Mouse (Mus musculus): Measurements from ENCODE around the gene Dbx1.

Gene Dbx1

DNA sequence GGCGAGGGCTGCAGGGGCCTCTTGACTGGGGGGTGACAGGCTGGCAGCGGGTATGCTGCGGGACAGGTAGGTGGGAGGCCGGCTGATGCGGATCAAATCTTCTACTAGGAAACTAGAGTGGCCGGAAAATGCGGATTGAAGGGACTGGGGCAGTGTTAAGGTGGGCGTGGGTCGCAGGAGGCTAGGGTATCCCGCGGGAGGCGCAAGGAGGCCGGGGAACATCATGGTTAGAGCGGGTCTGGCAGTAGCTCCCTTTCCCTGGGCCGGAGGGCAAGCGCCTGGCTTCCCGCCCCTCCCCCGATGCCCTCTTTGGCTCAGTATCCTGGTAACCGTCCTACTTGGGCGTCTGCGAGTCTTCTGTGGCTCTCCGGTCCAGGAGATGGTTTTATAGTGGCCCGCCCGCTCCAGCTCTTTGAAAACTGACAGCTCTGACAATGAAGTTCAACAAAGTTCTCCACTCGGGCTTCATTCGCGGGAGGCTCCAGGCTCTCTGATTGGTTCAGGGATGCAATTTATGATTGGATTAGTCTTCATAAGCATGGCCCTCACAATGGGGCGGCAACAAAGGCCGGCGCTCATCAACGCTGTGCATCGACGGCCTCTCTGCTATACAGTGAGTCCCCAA lies at the start of gene Dbx1:
Gene Dbx1, minus strand, starts transcription at position 359 of the 625 bp plus-strand sequence.
- DNase-seq (ENCODE audit: low spot score in 2 of 2): no peak

DNA sequence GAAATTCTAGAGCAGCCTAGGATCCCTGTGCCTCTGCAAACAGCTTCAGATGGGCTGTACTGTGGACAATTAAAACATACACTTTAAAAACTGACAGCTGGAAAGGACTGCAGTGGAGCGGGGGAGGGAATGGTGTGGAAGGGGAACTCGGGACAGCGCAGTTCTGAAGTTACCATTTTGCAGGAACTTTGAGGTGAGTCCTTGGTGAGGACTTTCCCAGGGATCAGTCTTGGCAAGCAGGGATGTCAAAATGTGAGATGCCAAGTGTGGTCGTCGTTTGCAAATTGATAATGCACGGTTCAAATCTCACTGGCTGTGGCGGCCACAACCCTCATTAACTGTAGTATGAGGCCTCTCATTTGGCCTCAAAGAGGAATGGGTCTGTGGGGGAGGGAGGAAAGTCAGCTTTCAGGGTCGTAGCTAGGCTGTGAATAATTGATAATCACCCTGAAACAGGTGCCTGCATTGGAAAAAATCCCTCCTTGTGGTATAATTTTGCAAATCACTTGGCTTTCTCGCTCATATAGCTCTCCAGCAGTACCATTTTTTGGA lies 42.3 kb upstream of the Dbx1 start:
- no peak for DNase-seq (ENCODE audit: low spot score in 2 of 2)

DNA sequence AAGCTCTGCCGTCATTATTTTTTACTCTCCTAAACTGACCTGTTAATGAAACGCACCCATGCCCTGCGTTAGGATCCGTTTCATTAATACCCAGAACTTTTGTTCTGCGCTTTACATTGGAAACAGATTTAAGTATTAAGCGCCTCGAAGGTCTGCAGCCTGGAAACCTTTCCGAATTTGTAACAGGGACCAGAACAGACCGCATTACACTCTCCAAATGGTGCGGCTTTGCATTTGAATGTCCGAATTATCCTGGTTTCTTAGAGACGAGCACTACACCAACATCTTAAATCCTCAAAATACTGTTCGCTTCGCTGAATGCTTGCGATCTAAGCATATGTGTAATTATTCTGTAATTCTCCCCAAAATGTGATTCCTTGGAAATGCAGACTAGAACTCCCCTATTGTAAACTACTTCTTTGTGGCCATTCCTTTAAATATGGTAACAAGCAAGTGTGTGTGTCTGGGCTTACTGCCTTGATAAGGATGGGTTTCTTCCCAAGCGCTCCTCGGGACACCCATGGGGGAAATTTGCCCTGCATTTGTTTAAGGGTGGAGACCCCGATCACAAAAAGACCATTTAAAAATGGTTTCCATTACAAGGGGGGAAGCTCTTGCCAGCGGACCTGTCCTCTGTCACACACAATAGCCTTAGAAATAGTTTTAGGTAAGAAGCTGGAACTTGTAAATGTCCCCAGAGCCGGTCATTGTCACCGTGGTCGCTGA lies 41.6 kb upstream of the Dbx1 start:
- no peak for DNase-seq (ENCODE audit: low spot score in 2 of 2)

DNA sequence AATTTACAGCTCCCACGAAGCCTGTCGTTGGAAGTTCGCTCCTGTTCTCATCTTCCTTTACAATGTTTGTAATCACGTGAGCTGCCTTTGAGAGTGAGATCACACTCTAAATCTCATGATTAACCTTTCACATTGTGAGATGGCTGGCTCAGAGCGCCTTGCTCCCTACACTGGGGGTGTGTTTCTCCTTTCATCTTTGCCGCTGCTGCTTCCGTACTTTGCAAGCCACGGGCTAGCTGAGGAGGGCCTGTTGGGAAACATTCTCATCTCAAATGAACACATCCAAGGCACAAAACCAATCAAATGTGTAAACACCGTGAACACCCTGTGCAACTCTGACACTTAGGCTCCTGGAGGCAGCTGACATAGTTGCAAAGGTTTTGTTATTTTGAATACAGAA lies 40.5 kb upstream of the Dbx1 start:
- DNase-seq (ENCODE audit: low spot score in 2 of 2): no peak

DNA sequence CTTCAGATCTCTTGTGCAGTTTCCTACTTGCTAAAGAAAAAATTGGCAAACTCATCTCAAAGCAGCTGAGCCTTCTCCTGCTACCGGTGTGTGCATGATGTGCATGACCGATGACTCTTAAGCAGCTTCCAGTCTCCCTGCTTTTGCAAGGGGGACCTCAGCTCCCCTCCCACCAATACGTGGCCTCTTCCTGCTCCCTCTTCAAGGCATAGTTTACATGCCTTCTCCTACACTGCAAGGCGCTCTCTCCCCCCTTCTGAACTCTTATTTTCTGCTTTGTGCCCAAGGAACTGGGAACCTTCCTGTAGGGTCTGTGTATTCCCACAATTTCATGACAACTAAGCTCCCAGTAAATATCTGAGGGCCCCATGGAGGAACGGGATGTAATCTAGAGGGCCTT lies 40.0 kb upstream of the Dbx1 start:
- DNase-seq (ENCODE audit: low spot score in 2 of 2): no peak

DNA sequence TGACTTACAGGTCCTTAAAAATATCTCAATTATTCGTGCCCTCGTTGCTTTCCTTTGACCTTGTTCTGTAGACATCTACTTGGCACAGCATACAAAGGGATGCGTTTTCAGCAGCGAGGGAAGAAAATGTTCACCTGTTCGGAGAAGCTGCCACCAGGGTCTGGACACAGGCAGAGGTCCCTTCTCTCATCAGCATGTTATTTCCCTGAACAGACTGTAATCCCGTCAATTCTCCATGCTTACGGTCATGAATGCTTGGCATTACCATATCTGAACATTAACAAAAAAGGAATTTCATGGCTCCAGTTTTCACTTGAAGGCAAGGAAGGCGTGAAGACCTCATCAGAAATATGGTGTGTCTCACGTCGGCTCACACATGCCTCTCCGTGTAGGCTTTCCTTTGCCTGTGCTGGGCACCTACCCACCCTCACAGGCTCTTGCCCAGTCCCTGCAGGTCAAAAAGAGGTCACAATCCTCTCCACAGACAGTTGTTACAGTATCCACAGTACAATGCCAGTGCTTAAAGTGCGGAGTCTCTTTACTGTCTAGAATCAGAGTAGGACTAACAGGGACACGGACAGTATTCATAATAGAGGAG lies 31.7 kb upstream of the Dbx1 start:
- DNase-seq (ENCODE audit: low spot score in 2 of 2): no peak

DNA sequence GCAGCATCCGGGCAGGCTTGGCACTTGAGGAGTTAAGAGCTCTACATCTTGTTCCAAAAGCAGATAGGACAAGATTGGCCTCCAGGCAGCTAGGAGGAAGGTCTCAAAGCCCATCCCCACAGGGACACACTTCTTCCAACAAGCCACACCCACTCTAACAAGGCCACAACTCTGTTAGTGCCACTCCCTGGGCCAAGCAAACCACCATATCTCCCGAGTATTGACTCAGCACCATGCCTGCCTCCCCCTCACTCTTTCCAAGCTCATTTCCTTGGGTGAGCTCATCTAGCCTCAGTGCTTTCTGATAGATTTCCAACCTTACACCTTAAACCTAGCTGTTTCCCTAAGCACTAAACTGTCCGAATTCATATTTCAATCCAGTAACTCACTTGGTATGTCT lies 26.9 kb upstream of the Dbx1 start:
- no peak for DNase-seq (ENCODE audit: low spot score in 2 of 2)

DNA sequence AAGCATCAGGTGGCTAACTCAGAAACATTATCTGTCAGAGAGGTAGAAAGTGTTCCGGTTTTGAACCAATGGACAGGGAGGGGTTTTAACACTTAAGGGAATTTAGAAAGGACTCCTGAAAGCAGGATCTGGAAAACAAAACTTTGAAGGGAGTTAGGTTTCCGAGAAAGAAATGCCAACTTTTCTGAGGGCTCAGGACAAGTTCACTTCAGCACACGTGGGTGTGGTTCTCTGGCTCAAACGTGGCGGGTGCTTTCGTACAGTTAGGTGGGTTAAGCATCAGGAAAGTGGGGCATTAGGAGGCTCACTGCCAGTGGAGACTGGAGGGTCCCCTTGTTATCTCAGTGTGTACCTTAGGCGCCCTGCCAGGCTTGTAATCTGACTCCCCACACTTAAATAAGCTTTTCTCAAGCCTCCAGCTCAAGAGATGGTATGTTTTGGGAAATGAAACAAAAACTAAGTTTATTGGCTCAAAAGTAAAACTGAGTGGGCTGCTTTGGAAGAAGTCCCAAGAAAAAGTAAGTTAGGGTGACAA lies 25.9 kb upstream of the Dbx1 start:
- no peak for DNase-seq (ENCODE audit: low spot score in 2 of 2)

DNA sequence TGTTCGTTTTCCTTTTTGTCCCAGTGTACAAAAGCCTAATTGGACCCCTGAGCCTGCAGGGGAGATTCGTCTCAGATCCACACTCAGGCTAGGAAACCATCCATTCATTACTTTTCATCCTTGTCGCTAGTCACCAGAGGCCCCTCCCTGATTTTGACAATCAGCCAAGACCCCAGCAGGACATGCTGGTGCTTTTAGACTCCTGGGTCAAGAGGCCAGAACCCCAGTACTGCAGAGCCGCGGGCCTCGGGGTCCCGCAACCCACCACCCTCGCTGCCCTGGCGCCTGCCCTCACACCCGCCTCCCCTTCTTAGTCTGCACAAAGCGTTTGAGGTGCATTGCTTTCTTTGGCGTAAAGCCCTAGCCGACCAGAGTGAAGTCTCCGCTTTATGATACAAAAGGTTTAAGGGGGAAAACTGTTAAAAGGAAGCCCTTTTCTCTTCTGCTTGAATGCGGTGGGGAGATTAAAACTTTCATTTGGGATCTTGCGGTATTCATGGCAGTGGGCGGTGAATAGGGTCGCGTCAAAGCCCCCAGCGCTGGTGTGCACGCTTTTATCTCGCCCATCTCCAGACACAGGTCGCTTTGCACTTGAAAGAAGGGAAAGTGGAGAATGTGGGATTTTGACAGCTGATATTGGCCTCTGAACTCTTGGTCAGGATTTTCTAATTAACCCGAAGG lies 25.3 kb upstream of the Dbx1 start:
- no peak for DNase-seq (ENCODE audit: low spot score in 2 of 2)

DNA sequence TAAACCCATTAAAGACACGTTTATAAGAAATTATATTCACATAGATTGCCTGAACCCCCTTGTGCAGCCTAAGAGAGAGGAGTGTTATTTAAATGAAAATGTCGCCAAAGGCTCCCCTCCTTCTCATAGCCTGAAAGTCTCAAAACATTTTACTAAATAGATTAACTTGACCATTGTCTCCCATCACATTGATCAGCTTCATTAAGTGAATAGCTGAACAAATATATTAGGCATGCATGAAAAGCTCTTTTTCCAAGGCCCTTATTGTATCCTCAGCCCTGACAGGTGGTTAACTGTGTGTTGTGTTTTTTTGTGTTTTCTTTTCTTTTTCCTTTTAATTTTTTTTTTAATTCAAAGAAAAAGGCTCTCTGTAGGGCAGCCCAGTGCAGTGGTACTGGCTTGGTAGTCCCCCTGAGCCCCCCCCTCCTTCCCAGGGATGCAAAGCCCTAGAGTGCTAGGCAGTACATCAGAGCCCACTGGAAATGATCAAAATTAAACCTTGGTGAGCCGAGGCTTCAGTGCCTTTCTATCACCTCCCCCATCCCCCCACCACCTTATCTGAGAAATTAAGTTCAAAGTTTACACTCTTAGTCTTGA lies 4.2 kb upstream of the Dbx1 start:
- no peak for DNase-seq (ENCODE audit: low spot score in 2 of 2)

DNA sequence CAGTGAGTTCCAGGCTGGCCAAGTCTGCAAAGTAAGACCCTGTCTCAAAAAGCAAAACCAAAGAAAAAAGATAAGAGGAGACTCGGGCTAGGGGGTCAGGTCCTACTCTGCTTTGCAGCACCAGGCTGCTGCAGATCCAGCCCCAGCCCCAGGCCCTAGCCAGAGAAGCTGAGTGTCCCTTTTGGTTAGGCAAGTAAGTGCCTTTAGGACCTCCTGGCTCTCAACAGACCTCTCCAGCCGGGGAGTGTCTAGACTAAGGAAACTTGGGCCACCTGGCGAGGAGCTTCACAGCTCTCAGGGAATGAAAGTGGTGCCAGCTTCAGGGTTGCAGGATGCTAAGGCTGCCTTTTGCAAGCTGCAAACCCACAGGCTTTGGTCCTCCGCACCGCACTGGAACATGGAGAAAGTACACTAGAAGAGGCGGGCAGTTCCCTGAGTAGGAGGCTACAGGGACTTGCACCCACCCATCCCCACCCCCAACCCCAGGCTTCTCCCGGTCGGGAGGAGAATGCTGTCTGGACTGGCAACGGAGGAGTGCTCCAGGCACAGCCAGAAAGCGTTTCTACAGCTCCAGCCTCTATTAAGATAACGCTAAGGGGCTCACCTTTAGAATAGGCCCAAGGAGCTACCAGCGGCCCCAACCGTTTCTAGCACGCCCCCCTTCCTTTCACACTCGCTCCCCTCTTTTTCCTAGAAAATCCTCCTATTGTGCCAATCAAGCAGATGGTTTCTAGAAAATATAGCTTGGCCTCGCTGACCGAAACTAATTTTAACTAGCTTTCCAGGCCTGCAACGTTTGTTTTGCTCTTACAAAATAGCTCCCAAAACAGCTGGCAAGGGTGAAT lies 3.4 kb upstream of the Dbx1 start:
- no peak for DNase-seq (ENCODE audit: low spot score in 2 of 2)

DNA sequence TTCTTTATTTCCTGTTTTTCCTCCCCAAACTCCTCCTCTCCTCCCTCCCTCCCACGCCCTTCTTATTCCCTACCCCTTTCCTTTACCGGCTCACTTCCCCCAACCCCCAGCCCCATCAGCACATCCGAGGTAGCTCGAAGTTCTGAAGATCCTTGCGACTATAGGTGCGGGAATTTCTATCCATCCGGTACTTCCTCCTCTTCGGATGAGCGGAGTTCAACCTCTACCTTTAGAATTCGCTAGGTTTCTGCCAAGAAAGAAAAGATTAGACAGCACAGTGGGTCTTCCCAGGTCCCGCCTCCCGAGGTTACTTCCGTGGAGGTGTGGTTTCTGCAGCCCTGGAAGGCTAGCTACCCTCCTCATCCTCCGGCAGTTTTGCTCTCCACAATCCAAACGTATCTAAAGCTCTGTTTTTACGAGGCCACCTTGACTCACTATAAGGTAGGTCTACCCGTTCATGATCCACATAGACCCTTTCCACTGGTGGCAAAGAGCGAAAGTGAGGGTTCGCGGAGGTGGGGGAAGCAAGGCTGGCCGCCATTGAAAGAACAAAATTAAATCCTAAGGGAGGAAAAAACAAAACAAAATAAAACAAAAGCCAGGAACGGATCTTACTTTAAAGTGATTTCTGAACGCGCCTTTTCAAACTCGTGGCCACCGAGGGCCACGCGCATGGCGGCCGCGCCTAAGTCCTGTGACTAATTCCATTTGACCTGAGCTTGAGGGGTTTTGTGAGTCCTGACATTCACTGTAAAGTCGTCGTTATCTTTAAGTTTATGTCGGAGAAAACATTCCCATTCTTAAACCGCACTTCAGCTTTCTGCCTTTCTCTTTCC lies 2.5 kb upstream of the Dbx1 start:
- no peak for DNase-seq (ENCODE audit: low spot score in 2 of 2)

DNA sequence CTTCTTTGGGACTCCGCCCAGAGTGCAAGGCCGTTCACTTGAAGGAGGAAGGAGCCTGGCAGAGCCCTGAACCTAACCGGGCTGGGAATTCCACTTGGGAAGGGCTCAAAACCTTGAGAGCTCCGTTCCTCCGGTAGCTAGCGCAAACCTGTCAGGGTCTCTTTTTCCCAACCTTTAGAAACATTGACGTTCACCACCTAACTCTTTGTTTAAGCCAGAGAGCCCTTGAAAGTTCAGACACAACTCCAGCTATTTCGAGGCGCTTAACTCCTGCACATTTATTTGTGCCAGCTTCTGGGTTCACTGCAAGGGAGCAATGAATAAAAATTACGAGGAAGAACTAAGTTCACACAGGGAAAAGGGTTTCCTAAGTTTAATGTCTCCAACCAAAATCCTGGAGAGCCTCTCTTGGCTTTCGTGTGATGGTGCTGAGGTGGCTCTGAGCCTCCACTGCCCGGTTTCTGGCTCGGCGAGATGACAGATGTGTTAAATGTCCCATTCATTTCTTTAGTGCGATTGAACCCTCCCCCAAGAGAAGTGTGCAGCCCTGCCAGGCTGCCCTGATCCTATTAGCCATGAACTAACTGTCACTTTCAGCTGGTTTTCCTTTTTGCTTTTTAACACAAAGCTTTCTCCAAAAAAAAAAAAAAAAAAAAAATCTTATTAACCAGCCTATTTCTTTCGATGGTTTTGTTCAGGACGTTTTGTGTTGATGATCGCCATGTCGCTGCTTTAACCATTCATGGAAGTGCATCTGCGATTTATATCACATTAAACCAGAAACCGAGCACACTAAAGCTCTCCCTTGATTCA lies 1.4 kb upstream of the Dbx1 start:
- DNase-seq (ENCODE audit: low spot score in 2 of 2): no peak

DNA sequence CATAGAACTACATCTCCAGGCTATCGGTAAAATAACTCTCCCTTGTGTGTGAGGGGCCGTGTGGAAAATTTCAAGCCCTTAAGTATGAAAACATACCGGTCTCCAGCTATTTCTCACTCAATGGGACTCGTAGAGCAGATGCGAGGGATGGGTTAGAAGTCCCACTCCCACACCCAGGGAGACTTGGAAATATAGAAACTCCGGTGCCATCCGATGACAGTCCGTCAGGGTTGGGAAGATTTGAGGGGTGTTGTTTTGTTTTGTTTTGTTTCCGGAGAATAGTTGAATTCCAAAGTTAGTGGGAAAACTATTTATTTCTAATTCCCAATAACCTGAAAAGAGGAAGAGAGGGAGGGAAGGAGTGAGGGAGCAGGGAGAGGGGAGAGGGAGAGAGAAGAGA lies 632 bp upstream of the Dbx1 start:
- no peak for DNase-seq (ENCODE audit: low spot score in 2 of 2)

DNA sequence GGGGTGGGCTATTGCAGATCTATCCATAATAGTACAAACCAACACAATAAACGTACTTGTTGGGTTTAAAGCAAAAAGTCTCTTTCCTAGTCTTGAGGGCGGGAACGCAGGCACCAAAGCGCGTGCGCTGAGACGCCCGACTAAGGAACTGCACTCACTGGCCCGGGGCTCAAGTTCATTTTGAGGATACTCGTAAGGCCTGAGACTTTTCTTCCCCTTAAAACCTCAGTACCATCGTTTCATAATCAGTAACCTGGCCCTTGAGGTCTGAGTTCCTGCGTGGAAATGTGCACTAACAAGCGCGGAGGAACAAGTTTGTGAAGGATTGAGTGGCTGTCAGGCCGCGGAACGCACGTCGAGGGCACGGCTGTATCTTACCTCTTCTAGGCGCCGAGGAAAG lies 678 bp downstream of the Dbx1 start:
- no peak for DNase-seq (ENCODE audit: low spot score in 2 of 2)

DNA sequence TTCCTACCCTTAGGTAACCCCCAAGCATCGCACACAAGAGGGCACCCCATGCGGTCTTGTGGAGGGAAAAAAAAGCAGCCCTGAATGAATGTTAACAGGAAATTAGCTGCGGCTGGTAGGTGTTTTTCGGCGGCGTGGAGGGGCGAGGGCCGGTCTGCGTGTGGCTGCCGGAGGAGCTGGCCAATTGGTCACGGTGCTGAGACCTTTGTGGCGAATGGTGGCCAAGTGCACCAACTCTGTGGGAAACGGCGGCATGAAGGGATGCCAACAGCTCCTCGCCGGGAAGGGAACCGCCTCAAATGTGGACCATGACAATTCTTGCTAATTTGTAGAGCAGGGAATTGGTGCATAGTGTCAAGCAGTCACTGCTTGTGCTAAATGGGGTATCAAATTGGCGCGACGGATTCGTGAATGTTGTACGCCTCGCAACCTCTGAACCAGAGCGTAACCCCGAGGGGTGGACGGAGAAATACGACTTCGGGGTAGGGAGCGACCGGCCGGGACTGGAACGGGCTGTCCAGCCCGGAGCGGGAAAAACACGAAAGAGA lies 1.5 kb downstream of the Dbx1 start:
- DNase-seq (ENCODE audit: low spot score in 2 of 2): no peak

DNA sequence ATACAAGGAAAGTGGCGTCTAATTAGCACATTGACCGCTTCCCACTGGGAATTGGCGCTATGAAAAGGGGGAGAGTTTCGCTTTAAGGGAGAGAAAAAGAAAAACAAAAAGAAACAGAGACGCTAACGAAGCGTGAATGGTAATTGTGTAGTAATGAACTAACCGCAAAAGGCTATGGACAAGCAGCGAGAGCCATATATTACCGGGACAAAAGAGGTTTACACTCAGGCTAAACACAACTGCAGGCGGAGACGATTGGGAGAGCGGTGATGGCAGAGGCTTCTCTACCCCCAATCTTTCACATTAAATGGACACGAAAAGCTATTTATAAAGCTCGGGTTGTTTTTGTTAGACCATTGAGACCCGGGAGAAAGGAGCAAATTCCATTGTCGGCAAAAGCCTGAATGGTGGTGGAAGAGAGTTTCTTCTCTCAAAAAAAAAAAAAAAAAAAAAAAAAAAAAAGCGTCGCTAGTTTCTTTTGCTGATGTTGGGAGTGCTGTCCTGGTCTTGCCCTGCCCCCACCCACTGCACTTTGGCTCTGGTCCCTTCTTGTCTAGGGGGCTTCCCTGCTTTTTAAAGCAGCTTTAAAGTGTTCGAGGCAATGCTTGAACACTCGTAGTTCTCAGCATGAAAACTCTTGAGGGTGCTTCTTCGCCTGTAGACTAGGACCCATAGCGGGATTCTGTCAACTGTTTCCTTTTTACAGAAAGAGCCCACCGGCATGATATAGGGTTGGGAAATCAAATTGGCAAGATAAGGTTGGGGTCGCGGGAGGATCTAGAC lies 2.2 kb downstream of the Dbx1 start:
- no peak for DNase-seq (ENCODE audit: low spot score in 2 of 2)

DNA sequence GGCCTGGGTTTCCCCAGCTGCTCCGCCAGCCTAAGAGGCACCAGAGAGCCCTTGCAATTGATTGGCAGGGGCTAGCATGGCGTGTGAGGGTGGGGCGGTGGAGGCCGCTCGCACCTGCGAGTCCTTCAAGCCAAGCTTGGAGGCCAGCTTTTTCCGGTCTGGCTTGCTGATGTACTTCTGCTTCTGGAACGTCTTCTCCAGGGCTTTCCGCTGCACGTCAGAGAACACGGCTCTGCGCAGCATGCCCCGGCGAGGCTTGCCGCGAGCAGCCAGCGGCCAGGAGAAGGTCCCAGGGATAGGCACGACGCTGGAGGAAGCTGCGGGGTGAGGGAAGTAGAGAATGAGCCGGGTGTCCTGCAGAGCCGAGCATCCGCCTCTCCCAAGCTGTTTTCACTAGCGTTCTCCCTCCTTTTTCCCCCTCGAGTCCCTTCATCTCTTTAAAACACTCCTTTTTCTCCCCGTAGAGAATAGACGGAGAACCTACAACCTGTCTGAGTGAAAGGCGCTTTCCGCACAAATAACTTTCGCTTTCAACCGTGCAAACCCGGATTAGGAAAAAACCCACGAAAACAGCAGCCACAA lies 3.2 kb downstream of the Dbx1 start:
- no peak for DNase-seq (ENCODE audit: low spot score in 2 of 2)

Measured in left cerebral cortex, adult 9 months (tissue).